Mouse (Mus musculus) activated CD4-positive, CD25-positive, alpha-beta regulatory T cell, adult 4 months (primary cell): ENCODE measurements around the gene Rad51b. TPM values are rescaled to one million over a fixed set of nuclear protein-coding genes. Genes with fewer than 3 reads are reported as not detected.
A peak's percentile ranks its signal among the peaks of the same experiment; 100 is the strongest.

Experiments
- ATAC-seq: one replicate; pipeline ENCODE4 v1.8.0; 2017
- polyA plus RNA-seq, 2 experiments: library from polyadenylated mRNA; unstranded; fragments of 100-300 nt; shearing (Covaris generic); gene quantifications; one replicate each; pipeline ENCODE4 v1.2.1; 2017

Rad51b gene
- polyA plus RNA-seq, 2 experiments from 2014 or later: 1.9 to 2.8 TPM

DNA sequence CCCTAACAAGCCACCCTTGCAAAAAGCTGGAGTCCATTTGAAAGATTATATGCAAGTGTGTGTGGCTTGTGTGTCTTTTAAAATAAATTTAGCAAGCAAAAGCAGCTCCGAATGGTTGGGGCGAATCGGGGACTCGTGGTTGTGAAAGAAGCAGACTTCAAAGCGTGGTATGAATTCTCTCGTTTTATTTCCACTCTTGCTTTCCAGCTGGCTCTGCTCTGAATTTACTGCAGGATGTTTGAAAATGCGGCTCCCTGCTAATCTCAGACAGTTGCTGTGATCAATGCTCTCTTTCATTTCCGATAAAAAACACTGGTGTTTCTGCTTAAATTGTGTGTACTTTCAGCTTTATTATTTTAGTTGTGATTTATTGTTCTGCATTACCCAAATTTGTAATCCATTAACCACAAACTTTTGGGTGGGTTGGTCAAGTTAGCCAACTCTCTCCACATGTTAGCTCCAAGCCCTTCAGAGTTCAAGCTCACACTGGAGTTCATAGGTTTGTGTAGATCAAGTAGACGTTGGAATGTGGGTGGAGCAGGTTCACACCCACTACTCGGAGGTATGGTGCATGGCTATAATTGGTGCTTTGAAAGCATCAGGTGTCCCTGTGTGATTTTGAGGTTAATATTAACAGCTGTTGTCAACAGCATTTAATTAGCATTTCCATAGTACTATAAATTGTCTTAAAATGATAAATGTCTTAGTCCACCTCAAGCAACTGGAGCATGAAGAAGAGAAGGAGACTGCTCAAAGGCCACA is 366.2 kb downstream of the Rad51b start:
- peak; percentile 23 for ATAC-seq

DNA sequence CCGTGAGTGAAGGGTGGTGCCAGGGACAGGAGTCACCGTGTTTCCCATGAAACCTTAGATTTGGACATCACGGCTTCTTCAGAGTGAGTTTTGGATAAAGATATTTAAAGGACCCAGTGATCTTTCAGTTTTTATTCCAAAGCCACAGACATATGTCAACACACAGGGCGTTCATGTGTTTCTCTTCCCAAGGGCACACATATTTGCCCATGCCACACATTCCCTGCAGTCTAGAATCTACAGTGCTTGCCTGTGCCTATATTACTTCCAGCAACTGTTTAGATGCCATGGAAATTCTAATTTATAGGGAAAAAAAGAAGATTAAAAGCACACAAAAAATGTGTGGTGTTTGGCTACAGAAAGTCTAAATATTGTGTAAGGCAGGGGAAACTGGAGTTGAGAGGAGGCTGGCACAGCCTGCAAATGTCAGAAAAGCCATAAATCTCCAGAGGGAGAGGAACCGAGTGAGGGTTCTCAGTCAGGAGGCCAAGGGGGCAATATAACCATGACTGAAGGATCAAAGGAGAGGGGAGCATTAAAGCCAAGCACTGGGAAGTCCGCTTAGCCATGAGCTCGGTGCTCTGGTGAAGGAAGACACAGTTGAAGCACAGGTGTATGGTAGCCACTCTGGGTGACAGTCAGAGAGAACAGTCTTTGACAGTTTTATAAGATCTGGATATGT is 367.0 kb downstream of the Rad51b start:
- ATAC-seq: no peak

DNA sequence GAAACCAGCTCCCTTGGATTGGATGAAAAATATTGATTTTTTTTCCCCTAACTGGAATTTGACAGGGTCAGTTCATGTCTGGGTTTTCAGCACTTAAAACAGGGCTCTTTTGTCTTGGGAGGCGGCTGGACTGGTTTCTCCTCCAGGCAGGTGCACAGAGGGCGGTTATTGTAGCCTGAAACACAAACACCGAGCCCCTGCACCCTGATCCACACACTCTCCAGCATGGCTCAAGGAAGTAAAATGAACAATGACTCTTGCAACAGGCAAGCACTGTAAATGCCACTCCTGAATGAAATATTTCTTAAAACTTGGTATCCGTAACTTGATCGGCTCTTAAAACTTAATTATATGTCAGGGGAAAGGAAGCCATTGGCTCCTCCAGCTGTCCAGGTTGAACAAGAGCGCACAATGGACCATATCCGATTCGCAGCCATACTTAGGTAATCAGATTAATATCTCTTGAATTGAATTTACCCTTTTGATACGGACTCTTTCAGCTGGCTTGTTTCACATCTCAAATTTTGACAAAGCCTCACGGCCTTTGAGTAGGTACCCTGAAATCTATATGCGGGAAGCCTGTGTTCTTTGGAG is 377.9 kb downstream of the Rad51b start:
- no peak for ATAC-seq

DNA sequence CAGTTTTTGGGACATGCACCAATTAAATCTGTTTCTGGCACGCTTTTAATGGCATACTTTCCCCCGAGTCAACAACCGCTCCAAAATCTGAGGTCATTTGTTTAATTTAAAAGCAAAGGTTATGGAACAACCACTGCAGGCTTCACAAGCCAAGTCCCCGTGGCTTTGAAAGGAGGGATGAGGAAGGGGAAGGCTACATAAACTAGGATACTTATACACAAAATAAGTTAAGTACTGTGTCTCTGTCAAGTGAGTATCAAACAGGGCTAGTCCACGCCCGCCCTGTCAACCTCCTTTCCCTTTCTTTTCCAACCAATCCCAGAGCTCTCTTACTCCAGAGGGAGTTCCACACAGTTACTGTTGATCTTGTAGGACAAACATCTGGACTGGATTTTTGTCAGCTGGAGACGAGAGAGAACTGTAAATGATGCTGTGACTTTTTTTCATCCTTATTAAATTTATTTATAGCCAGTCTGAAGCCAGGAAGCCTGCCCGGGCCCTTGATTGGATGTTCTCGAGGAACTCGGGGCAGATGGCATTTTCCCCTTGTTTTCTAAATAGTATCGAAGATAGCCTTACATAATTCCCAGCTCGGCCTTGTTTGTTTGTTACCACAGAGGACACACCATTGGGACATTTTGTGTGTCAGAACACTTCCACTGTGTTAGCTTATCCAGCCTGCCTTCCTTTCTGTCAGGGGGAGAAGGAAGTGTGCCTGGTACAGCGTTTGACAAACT is 378.5 kb downstream of the Rad51b start:
- no peak for ATAC-seq

DNA sequence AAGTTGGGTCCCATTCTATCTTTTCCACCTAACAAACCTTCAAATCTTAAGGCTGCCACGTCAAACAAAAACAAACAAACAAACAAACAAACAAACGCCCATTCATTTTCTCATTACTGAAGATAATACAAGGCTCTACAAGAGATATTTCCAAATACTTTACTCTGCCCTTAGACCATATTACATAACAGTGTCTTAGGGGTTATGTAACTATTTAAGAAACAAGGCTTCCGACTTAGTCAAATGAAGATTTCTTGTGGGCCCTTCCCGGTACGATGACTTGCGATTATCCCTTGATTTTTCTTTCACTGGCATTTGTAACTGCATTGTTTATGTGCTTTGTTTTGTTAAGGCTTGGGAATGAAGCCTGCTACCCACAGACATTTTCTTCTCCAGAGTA is 379.2 kb downstream of the Rad51b start:
- ATAC-seq: no peak

DNA sequence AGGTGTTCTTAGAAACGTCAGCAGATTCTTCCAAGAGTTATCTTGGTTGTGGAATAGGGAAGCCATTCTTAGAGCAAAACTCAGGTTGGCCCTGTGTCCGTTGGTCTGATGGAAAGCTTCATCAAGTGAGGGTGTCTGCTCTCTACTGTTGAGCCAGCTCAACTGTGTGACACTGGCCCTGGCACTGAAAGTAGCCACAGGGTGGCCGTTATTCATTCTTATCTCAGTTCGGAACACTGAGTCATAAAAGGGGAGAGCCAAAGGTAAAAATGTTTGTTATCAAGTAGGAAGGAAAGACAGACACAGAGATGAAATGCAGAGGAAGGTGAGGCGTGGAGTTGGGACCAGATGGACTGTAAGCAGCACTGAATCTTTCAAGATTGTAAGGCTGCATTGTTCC is 379.8 kb downstream of the Rad51b start:
- no peak for ATAC-seq

DNA sequence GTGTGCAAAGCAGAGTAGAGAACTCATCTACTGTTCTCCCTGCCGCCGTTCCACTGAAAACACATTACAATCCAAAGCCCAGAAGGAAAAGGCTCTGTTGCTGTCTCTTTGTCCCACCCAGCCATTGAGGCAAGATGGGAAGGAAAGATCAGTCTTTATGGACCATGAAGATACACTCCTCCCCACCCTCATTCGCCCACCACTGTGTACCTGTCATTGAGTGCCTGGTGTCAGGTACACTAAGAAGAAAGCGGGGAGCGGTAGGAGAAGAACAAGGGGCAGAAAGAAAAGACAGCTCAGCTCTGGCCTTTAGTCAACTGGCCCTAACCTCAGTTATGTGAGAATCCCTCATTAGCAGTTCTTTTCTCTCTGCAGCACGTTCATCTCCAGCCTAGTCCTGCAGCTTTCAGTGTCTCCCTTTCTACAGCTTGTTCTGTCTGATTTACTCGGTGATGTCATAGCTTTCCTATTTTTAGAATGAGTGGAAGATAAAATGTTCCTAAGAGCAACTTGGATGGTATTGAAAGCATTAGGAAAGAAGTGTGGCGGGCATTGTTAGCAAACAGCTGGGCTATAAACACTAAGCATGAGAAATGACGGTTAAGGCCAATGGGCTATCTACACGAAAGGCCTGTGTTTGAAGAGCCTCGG is 382.3 kb downstream of the Rad51b start:
- no peak for ATAC-seq

DNA sequence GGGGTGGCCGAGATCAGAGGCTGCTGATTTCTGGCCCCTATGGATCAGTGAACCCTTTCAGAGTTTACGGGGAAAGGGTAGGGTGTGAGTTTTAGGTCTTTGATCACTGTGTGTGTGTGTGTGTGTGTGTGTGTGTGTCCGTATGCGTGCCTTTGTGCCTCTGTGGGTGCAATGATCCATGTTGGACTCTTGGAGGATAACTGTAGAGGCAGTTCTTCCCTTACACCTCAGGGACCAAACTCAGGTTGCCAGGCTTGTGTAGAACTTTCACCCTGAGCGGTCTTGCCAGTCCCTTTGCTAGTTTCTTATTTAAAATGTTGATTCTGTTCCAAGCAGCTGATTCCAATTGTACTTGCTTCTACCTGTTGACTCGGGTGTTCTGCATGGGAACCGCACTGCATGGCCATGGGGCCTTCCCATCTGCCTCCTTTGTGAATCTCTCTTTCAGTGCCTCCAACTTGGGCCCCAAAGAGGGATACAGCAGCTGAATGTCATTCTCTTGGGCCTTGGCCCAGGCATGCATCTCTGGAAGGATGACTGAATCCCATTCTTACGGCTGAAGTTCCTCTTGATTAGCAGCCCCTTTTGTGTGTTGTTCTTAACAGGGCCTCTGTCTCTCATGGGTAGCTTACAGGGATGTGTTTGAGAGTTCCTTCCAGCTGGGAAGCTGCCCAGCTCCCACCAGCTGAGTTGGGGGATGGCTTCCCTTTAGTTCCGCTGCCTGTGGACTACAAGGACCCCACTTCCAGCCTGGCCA is 383.0 kb downstream of the Rad51b start:
- ATAC-seq: no peak

DNA sequence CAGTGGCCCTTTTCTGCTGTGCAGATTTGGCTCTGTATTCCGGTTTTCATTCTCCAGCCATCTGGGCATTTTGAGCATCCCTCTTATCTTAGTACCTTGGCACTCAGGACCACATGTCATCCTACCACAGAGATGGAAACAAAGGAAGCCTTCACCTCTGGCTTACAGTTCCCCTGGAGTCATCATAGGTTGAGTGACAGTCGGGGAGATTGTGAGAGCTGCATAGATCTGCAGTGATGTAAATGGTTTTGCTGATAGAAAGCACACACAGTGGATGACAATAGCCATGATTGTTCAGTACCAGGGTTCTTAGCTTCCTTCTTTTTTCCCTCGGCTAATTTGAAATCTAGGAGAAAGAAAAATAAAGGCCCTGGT is 383.6 kb downstream of the Rad51b start:
- ATAC-seq: no peak

DNA sequence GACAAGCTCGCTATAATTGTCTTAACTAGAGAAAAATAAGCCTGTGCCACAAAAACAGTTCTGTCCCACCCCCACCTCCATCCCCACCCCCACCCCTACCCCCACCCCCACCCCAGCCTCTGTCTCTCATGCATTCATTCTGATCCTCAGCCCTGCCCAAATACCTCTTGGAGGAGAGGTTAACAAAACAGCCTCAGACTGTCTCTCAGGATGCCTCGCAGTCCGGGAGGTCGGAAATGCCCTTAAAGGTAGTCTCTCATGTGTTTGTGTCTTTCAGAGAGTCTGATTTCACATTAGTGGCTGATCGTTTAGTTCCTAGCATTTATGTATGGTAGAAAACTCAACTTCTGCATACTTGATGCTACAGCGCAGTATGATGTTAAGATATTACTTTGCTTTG is 384.5 kb downstream of the Rad51b start:
- ATAC-seq: no peak

DNA sequence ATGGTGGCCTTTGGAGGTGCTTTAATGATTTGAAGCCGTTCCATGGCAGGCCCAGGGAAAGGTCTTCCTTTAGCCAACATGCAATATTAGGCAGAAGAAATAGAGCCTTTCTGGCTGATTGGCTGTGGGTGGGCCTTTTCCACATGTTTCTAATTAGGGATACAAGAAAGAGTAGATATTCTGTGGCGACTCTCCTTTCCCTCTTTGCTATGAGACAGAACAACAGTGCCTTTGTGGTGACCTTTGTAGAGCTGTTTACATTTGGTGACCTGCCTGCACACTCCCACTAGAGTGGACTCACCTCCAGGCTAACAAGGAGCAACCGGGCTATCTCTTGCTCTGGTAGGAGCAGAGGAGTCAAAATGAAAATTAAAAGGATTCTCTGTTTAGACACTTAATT is 386.3 kb downstream of the Rad51b start:
- no peak for ATAC-seq

DNA sequence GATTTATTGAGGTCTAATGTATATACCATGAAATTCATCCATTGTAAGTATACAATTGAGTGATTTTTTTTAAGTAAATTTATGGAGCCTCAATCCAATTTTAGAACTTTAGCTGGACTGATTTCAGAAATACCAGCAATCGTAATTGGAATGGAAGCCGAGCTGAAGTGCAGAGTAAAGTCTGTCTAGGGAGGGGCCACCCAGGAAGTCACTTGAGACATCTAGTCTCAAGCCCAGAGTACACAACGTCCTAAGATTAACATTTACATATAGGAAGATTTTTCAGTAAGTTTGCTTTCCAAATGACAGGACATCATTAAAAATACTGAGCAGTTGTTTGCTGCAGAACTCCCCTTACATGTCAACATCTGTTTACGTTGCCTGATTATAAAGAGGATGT is 386.7 kb downstream of the Rad51b start:
- peak; percentile 53 for ATAC-seq

DNA sequence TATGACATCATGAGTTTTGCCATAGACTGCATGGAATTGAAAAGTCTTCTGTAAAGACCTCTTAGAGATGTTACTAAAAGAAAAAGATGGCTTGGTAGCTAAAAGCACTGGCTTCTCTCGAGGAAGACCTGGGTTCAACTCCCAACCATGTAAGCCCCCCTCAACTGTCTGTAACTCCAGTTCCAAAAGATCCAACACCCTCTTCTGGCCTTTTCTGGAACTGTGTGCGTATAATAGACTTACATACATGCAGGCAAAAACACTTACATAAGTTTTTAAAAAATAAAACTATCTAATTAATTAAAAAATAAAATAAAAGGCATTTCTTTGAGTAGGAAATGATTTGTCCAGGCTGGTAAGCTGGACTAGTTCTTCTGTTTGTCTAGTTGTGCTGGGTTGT is 387.3 kb downstream of the Rad51b start:
- ATAC-seq: no peak

DNA sequence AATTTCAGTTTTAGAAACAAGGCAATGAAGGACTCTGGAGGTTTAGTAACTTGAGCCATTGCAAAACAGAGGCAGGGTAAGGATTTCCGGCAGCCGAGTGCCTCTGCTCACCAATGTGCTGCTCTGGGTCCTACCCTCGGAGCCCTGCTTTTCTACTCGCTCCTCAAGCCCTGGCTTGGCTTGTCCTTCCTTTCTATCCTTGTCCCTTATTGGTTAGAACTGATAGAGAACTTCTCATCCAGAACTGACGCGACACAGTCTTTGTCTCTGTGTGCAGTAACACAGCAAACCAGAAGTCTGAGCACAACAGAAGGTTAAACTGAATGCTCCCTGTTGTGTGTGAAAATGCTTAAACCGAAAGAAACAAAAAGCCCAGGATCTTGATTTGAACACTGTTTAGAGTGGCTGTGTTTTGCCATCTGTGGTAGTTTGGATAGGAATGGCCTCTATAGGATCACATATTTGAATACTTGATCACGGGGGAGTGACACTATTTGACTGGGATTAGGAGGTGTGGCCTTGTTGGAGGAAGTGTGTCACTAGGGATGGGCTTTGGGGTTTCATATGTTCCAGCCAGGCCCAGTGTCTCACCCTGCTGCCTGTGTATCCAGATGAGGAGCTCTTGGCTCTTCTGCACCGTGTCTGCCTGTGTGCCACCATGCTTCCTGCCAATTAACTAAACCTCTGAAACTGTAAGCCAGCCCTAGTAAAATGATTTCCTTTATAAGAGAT is 389.7 kb downstream of the Rad51b start:
- no peak for ATAC-seq

DNA sequence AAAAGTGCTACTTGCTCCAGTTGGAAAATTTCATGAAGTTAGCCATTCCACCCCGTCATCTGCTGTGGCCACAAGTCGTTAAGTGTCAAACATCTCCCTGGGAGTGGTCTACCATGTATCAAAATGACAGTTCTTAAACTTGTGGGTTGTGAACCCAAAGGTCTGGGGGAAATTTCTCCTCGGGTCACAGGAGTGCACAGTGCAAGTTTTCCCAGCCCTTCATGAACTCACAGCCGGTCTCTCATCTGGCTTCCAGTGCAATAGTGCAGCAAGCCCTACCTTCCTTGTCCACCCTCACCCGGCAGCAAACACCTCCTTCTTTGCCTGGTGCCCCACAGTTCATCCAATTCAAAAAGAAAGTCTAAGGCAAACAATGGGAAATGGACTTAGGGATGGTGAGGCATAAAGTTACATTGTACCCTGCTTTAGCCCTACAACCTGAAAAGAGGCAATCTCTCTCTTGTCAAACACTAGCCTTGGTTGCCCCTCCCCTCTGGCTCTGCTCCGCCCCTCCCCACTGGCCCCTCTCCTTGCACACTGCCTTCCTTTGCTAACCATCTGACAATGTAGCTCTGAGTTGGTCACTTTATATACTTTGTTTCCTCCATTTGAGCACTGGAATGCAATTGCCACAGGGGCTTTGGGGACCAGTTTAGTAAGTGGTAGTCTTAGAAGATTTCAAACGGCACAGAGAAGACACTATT is 390.8 kb downstream of the Rad51b start:
- no peak for ATAC-seq

DNA sequence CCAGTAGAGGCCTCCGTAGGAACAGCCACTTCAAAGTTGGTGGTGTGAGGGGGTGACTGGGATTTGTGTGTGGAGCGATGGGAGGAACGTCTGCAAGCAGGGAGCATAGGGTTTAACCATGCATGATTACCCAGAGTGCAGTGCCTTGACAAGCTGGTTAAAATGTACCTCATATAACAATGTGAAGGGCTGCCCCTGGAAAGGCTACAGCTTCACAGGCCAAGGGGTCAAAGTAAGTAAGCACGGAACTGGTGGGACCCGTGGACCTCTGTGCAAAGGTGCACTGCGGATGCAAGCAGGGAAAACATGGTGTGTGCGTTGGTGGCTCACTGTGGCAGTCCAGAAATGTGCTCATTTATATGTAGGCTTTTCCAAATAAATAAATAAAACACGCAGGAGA is 392.2 kb downstream of the Rad51b start:
- ATAC-seq: no peak

DNA sequence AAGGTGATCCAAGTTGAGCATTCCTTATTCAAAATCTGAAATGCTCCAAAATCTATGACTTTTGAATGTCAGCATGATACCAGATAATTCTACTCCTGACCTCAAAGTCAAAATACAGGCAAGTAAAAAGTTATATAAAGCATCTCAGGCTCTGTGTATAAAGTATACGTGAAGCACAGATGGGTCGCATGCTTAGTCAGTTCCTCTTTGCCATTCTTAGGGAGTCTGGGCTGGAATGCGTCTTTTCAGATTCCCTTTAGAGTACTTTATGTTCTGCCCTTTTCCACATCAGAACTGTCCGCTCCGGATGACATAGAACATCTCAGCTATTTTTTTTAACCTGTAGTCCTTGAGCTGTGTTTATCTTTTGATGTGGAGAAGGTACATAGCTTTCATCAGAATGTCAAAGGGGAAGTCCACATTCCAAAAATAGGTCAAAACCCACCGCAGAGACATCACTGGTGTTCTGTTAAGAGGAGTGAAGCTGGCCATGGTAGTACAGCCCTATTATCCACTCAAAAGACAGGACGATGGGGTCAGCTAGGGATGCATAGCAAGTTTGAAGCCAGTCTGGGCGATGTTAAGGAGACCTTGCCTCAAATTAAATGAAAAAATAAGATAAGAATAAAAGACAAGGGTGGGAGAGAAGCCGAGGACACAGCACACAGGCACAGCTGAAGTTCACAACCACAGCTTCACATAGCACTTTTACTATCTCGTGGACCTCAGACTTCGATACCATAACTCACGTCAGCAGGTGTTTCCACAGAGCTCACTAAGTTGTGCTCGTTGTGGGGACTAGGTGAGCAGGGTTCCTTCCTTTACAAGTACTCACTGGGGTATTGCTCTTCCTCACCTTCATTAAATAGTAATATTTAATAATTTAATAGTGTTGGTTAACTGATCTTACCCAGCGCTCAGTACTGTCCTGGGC is 395.1 kb downstream of the Rad51b start:
- peak; percentile 88 for ATAC-seq

DNA sequence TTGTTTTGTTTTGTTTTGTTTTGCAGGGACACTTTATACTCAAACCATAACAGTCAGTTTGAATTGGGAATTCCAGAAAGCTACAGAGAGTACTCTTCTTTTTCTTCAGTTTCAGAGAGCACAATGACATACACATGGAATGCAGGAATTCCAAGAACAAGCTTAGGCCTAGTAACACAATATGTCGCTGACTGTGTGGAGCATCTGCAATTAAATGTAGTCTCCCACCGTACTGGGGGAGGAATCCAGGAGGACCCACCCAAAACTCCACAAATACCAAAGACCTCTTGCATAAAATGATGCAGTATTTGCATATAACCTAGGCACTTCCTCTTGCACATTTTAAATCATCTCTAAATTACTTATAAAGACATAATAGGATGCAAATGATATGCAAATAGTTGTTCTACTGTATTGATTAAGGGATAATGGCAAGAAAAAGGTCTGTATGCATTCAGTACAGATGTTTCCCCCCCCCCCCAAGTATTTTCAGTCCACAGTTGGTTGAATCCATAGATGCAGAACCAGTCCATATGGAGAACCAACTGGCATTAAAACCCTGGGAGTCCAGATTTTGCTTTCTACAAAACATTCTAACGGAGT is 398.9 kb downstream of the Rad51b start:
- no peak for ATAC-seq

DNA sequence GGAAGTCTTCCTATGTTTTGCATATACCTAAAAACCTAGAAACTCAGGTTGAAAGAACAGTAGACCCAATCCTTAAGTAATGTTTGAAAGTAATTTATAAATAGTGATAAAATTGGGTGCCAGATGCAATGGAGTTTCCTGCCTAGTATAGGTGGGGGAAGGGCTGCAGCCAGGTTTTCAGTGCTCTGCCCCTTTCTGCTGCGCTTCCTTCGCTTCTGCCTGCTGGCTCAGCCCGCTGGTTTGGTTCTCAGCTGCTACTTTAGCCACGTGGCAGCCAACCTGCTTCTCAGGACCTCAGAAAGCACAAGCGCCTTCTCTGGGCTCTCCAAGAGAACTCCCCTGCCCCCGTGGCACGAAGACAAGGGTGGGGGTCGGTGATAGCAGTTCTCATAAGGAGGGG is 406.5 kb downstream of the Rad51b start:
- no peak for ATAC-seq
